Mouse (Mus musculus): Measurements from ENCODE around the gene Gm6676. TPM values are rescaled to one million over a fixed set of nuclear protein-coding genes. Genes with fewer than 3 reads are reported as not detected.

Gene Gm6676
- not detected for polyA plus RNA-seq (2015; fragmentation: Illumina TruSeq; extraction: RNeasy Lipid Tissue Mini Kit (QIAGEN cat#74804); ENCODE audit: insufficient read depth, low replicate concordance)

GRCm38 (mm10) chr14:7125312-7125711, at the start of gene Gm6676:
Gene Gm6676, minus strand, starts transcription at chr14:7125412.

GRCm38 (mm10) chr14:7174483-7174971, 49.3 kb upstream of the Gm6676 start, which contains the start of gene Gm3512:
Gene Gm3512, minus strand, starts transcription at chr14:7174533.

DNA sequence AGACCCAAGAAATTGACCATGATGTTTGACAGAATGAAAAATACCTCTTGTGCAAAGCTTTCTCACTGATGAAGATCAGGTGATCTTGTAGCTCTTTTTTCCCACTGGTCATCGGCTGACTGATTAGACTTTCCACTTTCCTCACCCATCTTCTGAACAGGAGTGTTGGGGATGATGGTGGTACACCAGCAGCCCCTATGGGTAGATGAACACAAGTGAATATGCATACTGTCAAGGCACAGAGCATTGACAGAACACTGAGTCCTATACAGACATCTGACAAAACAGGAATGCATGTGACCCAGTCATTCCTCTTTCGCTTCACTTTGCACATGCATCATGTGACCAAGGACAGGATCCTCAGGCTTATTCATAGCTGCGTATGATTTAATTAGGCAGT, 24.7 kb downstream of the Gm6676 start, which contains the start of gene Gm3696:
TSS of gene Gm3696 (minus strand) at position 101 of the 400 bp plus-strand sequence.

Other genes starting within 250 kb of the Gm6676 start
- gene Gm3667, start 235.4 kb downstream of the Gm6676 start, polyA plus RNA-seq (2015; fragmentation: Illumina TruSeq; extraction: RNeasy Lipid Tissue Mini Kit (QIAGEN cat#74804); ENCODE audit: insufficient read depth, low replicate concordance), result 0.66 TPM
- gene Gm6356, start 151.6 kb downstream of the Gm6676 start, polyA plus RNA-seq (2015; fragmentation: Illumina TruSeq; extraction: RNeasy Lipid Tissue Mini Kit (QIAGEN cat#74804); ENCODE audit: insufficient read depth, low replicate concordance), result not detected
- 0.19 TPM for gene Gm10406, start 98.0 kb downstream of the Gm6676 start, polyA plus RNA-seq (2015; fragmentation: Illumina TruSeq; extraction: RNeasy Lipid Tissue Mini Kit (QIAGEN cat#74804); ENCODE audit: insufficient read depth, low replicate concordance)
- gene Gm3685, start 80.4 kb downstream of the Gm6676 start, polyA plus RNA-seq (2015; fragmentation: Illumina TruSeq; extraction: RNeasy Lipid Tissue Mini Kit (QIAGEN cat#74804); ENCODE audit: insufficient read depth, low replicate concordance), result not detected
- 0.94 TPM for gene Gm3696, start 24.8 kb downstream of the Gm6676 start, polyA plus RNA-seq (2015; fragmentation: Illumina TruSeq; extraction: RNeasy Lipid Tissue Mini Kit (QIAGEN cat#74804); ENCODE audit: insufficient read depth, low replicate concordance)
- 1.7 TPM for gene Gm3512, start 49.1 kb upstream of the Gm6676 start, polyA plus RNA-seq (2015; fragmentation: Illumina TruSeq; extraction: RNeasy Lipid Tissue Mini Kit (QIAGEN cat#74804); ENCODE audit: insufficient read depth, low replicate concordance)
- gene Gm16434, start 69.1 kb upstream of the Gm6676 start, polyA plus RNA-seq (2015; fragmentation: Illumina TruSeq; extraction: RNeasy Lipid Tissue Mini Kit (QIAGEN cat#74804); ENCODE audit: insufficient read depth, low replicate concordance), result not detected
- not detected for gene Gm3727, start 139.3 kb upstream of the Gm6676 start, polyA plus RNA-seq (2015; fragmentation: Illumina TruSeq; extraction: RNeasy Lipid Tissue Mini Kit (QIAGEN cat#74804); ENCODE audit: insufficient read depth, low replicate concordance)
- gene Gm3739, start 189.6 kb upstream of the Gm6676 start, polyA plus RNA-seq (2015; fragmentation: Illumina TruSeq; extraction: RNeasy Lipid Tissue Mini Kit (QIAGEN cat#74804); ENCODE audit: insufficient read depth, low replicate concordance), result 1.9 TPM
- not detected for gene Gm5797, start 207.0 kb upstream of the Gm6676 start, polyA plus RNA-seq (2015; fragmentation: Illumina TruSeq; extraction: RNeasy Lipid Tissue Mini Kit (QIAGEN cat#74804); ENCODE audit: insufficient read depth, low replicate concordance)
- not detected for gene Gm8374, start 239.7 kb upstream of the Gm6676 start, polyA plus RNA-seq (2015; fragmentation: Illumina TruSeq; extraction: RNeasy Lipid Tissue Mini Kit (QIAGEN cat#74804); ENCODE audit: insufficient read depth, low replicate concordance)

Data from spleen, adult 10 weeks (tissue).